ENCODE assay signal across 10 mouse cellular contexts in genomic region chr16:95615579-95615978, GRCm38 (mm10). TPM values are rescaled to one million over a fixed set of nuclear protein-coding genes. Genes with fewer than 3 reads are reported as not detected.
DNase-seq lines count a peak whose midpoint lies in the region; TF ChIP-seq lines count a peak whose summit lies in the region.
"Had no signal": no experiment of that assay in that cellular context is flagged by ENCODE, and none has a peak within 500 bp of the region (broad histone marks: within the 10 kb centered on the region; RNA-seq: fewer than 3 reads in every experiment).

No protein-coding gene starts in this region.

- H3K27ac ChIP-seq in heart, adult 2 months = no peak overlapping the region
- H3K27ac ChIP-seq in heart, embryonic 10.5 days = no peak overlapping the region
- H3K27ac ChIP-seq: liver, embryonic 15.5 days; stomach, embryonic 15.5 days had no signal

- no peaks in the 10 kb centered on the region for H3K36me3 ChIP-seq in heart, adult 2 months (ENCODE audit: control insufficient read depth, insufficient read depth, low read length)
- no peaks in the 10 kb centered on the region for H3K36me3 ChIP-seq in heart, embryonic 10.5 days
- H3K36me3 ChIP-seq: liver, embryonic 15.5 days; stomach, embryonic 15.5 days had no signal

- TF ChIP-seq CTCF in heart, adult 2 months (IDR thresholded peaks at IDR 0.05) = peak; percentile 88
- peak; percentile 78 for TF ChIP-seq CTCF in lung, adult 2 months (IDR thresholded peaks at IDR 0.05; ENCODE audit: insufficient read depth, low read length)

- TF ChIP-seq EP300 in heart, adult 2 months (IDR thresholded peaks at IDR 0.05; ENCODE audit: insufficient read depth, low read depth, low read length) = no peak

- intact Hi-C loops in heart, adult 2 months (cut with DNase I) = no loop called here

- no peak overlapping the region for H3K4me3 ChIP-seq in heart, adult 2 months
- H3K4me3 ChIP-seq in heart, embryonic 10.5 days = no peak overlapping the region
- H3K4me3 ChIP-seq in lung, adult 2 months (replicated peaks; ENCODE audit: extremely low read depth, low read depth, low read length) = no peak overlapping the region
- H3K4me3 ChIP-seq: liver, embryonic 15.5 days; stomach, embryonic 15.5 days had no signal

- peak in 1 of 2 experiments; percentile 47 for DNase-seq in heart, adult 2 months
- no peak for DNase-seq in heart, embryonic 10.5 days (ENCODE audit: low spot score)
- DNase-seq in urinary bladder, postnatal 25 days (ENCODE audit: low spot score) = peak; percentile 39
- no peak for DNase-seq in urinary bladder, adult 2 months (ENCODE audit: low spot score)
- DNase-seq in cerebellum, postnatal 25 days = peak; percentile 24 to 54
- peak; percentile 32 for DNase-seq in lung, adult 2 months
- peak; percentile 64 for DNase-seq in testis, postnatal 14 days (ENCODE audit: low spot score)
- DNase-seq in frontal cortex, postnatal 25 days (ENCODE audit: low spot score in 2 of 2) = no peak

- WGBS in heart, adult 2 months = 37% methylated on average over 6 of the region's 6 CpGs
- WGBS in heart, embryonic 10.5 days = 33% methylated on average over 6 of the region's 6 CpGs
- WGBS in lung, adult 2 months = 42% methylated on average over 6 of the region's 6 CpGs

- H3K4me1 ChIP-seq in heart, adult 2 months (ENCODE audit: control insufficient read depth, insufficient read depth, low read length) = no peaks in the 10 kb centered on the region
- 0 out of 2 replicates have a peak, but pooled peaks cover 10% of the 10 kb centered on the region for H3K4me1 ChIP-seq in heart, embryonic 10.5 days
- no peaks in the 10 kb centered on the region for H3K4me1 ChIP-seq in lung, adult 2 months (ENCODE audit: control insufficient read depth, insufficient read depth, low read length)
- H3K4me1 ChIP-seq: liver, embryonic 15.5 days had no signal

- no peaks in the 10 kb centered on the region for H3K9me3 ChIP-seq in heart, embryonic 10.5 days
- H3K9me3 ChIP-seq: liver, embryonic 15.5 days; stomach, embryonic 15.5 days had no signal

- H3K9ac ChIP-seq in heart, adult 2 months (ENCODE audit: low read depth, low read length) = no peak overlapping the region
- H3K9ac ChIP-seq: liver, embryonic 15.5 days; stomach, embryonic 15.5 days had no signal

- H3K79me2 ChIP-seq in heart, adult 2 months (replicated peaks; ENCODE audit: control insufficient read depth, insufficient read depth, low read length) = no peaks in the 10 kb centered on the region

- no peaks in the 10 kb centered on the region for H3K27me3 ChIP-seq in heart, adult 2 months (ENCODE audit: control insufficient read depth, insufficient read depth, low read length)
- H3K27me3 ChIP-seq in heart, embryonic 10.5 days (ENCODE audit: insufficient read depth, poor library complexity, severe bottlenecking) = 0 out of 2 replicates have a peak, but pooled peaks cover 7% of the 10 kb centered on the region
- H3K27me3 ChIP-seq: liver, embryonic 15.5 days; stomach, embryonic 15.5 days had no signal

- no peak for TF ChIP-seq POLR2A in heart, adult 2 months (IDR thresholded peaks at IDR 0.05; ENCODE audit: insufficient read depth, low read depth, low read length)
- no peak for TF ChIP-seq POLR2A in lung, adult 2 months (IDR thresholded peaks at IDR 0.05; ENCODE audit: borderline replicate concordance, extremely low read depth, low read depth, low read length)

RNA-seq across cellular contexts. Expression of gene Erg, which starts 29.2 kb away (rescaled TPM):
- 10 to 100 TPM; 22.1 to 26.6 TPM for total RNA-seq in heart, adult 2 months (2021)
- polyA plus RNA-seq in heart, adult 2 months (2012; rRNA removed) = 19.8 and 25.5 TPM in 2 replicates
- polyA plus RNA-seq in heart, embryonic 10.5 days (2016; fragmentation: Nextera tagmentation; extraction: Ambion mirVana) = 4.7 and 5.9 TPM in 2 replicates
- 6.1 and 8.3 TPM in 2 replicates for polyA plus RNA-seq in urinary bladder, adult 2 months (2012; rRNA removed)
- 77.8 and 82.7 TPM in 2 replicates for polyA plus RNA-seq in lung, adult 2 months (2012; rRNA removed)

Comparison
In these comparisons a context has a peak if more than half of its experiments do, and no peak if none do; other contexts are left out.
1. DNase-seq: peak in urinary bladder, postnatal 25 days (single experiment), cerebellum, postnatal 25 days (2 of 2), lung, adult 2 months (single experiment) and testis, postnatal 14 days (single experiment); none in heart, embryonic 10.5 days (single experiment), urinary bladder, adult 2 months (single experiment) and frontal cortex, postnatal 25 days (0 of 2).